Mouse (Mus musculus) midbrain, embryonic 12.5 days (tissue): ENCODE measurements at regions not wholly inside any gene's neighbourhood (a gene's known extent, or its start where the extent isn't known, plus 50 kb on each side); places are given as distances from the start of the nearest gene placed in this dataset.

Experiments used
- ATAC-seq: fragments of 200-750 bp; cut with Nextera tagmentation; 2 replicates; pipeline ENCODE4 v1.8.0; 2017; ENCODE audit warnings: low read depth, moderate TSS enrichment, moderate library complexity; ENCODE audit not compliant: low FRiP score
- H3K27ac ChIP-seq: fragments of 300-500 bp; sonication (generic); replicated peaks from 2 replicates; pipeline ENCODE4 v1.5.1; 2016; ENCODE audit warnings: mild to moderate bottlenecking
- H3K27me3 ChIP-seq: fragments of 300-500 bp; sonication (generic); 2 replicates; pipeline ENCODE4 v1.6.1; 2016; ENCODE audit warnings: mild to moderate bottlenecking
- H3K36me3 ChIP-seq: fragments of 300-500 bp; sonication (generic); 2 replicates; pipeline ENCODE4 v1.6.1; 2016
- H3K4me1 ChIP-seq: fragments of 300-500 bp; sonication (generic); 2 replicates; pipeline ENCODE4 v1.6.1; 2016
- H3K4me2 ChIP-seq: fragments of 300-500 bp; sonication (generic); replicated peaks from 2 replicates; pipeline ENCODE4 v1.6.1; 2016; ENCODE audit warnings: mild to moderate bottlenecking, moderate library complexity
- H3K4me3 ChIP-seq: fragments of 300-500 bp; sonication (generic); 2 replicates; pipeline ENCODE4 v1.5.1; 2016; ENCODE audit warnings: mild to moderate bottlenecking
- H3K9ac ChIP-seq: fragments of 300-500 bp; sonication (generic); replicated peaks from 2 replicates; pipeline ENCODE4 v1.6.1; 2016; ENCODE audit warnings: mild to moderate bottlenecking, moderate library complexity
- H3K9me3 ChIP-seq: fragments of 300-500 bp; sonication (generic); 2 replicates; pipeline ENCODE4 v1.6.1; 2016; ENCODE audit warnings: mild to moderate bottlenecking
- WGBS: fragments of 180-500 bp; shearing (Covaris S2); methylation state at CpG from one replicate; pipeline ENCODE4 v1.1.7; 2016; 5-methylcytosine and 5-hydroxymethylcytosine counted together

- no peak overlapping the region for H3K27ac ChIP-seq
- H3K9ac ChIP-seq, result no peak overlapping the region
- no peak overlapping the region for H3K4me2 ChIP-seq
- H3K9me3 ChIP-seq, result no peaks in the 10 kb centered on the region
- H3K4me3 ChIP-seq, result no peak overlapping the region
- H3K36me3 ChIP-seq, result no peaks in the 10 kb centered on the region
- H3K4me1 ChIP-seq, result no peaks in the 10 kb centered on the region
- ATAC-seq, result no peak
- no peaks in the 10 kb centered on the region for H3K27me3 ChIP-seq
These were observed 216.6 kb downstream of the Col12a1 start for GRCm38 (mm10) chr9:79502034-79502433.

- Histone ChIP-seq H3K27me3 (no peaks in the 10 kb centered on the region), H3K9me3 (no peaks in the 10 kb centered on the region), H3K9ac (no peak overlapping the region), H3K4me2 (no peak overlapping the region), H3K27ac (no peak overlapping the region), H3K4me1 (no peaks in the 10 kb centered on the region), H3K4me3 (no peak overlapping the region), H3K36me3 (no peaks in the 10 kb centered on the region)
- 90% methylated on average over 7 of the region's 7 CpGs for WGBS
- no peak for ATAC-seq
These were observed 202.2 kb downstream of the Col12a1 start for GRCm38 (mm10) chr9:79516384-79516783.

GRCm38 (mm10) chr9:79517461-79517860, 201.2 kb downstream of the Col12a1 start:
- Histone ChIP-seq H3K27me3 (no peaks in the 10 kb centered on the region), H3K27ac (no peak overlapping the region), H3K4me1 (no peaks in the 10 kb centered on the region), H3K4me2 (no peak overlapping the region), H3K9me3 (no peaks in the 10 kb centered on the region), H3K4me3 (no peak overlapping the region), H3K36me3 (no peaks in the 10 kb centered on the region), H3K9ac (no peak overlapping the region)
- 89% methylated on average over 5 of the region's 5 CpGs for WGBS
- no peak for ATAC-seq

GRCm38 (mm10) chr9:79518640-79519039, 200.0 kb downstream of the Col12a1 start:
- 76% methylated on average over 1 of the region's 1 CpGs for WGBS
- Histone ChIP-seq H3K4me2 (no peak overlapping the region), H3K4me1 (no peaks in the 10 kb centered on the region), H3K27me3 (no peaks in the 10 kb centered on the region), H3K4me3 (no peak overlapping the region), H3K9me3 (no peaks in the 10 kb centered on the region), H3K27ac (no peak overlapping the region), H3K9ac (no peak overlapping the region), H3K36me3 (no peaks in the 10 kb centered on the region)
- ATAC-seq, result no peak

DNA sequence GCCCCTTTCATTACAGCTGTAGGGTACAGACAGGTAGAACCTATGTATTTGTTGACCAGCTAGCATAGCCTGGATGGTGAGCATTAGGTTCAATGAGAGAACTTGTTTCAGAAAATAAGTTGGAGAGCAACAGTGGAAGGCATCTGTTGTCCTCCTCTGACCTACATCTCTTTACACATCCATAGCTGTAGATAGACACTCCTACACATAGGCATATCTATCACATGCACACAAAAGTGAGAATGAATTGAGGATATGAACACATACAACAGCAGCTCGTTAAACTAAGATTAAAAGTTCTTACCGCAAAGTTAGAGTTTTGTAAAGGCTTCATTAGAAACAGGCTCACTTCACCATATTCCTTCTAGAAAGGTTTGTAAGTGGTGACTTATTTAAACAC, 198.1 kb downstream of the Col12a1 start:
- no peak overlapping the region for H3K4me3 ChIP-seq
- H3K9ac ChIP-seq, result no peak overlapping the region
- H3K9me3 ChIP-seq, result no peaks in the 10 kb centered on the region
- no peak for ATAC-seq
- 84% methylated on average over 2 of the region's 2 CpGs for WGBS
- no peak overlapping the region for H3K27ac ChIP-seq
- H3K36me3 ChIP-seq, result no peaks in the 10 kb centered on the region
- H3K27me3 ChIP-seq, result no peaks in the 10 kb centered on the region
- no peak overlapping the region for H3K4me2 ChIP-seq
- H3K4me1 ChIP-seq, result no peaks in the 10 kb centered on the region

GRCm38 (mm10) chr9:79523054-79523453, 195.6 kb downstream of the Col12a1 start:
- ATAC-seq, result no peak
- no peaks in the 10 kb centered on the region for H3K4me1 ChIP-seq
- H3K9me3 ChIP-seq, result no peaks in the 10 kb centered on the region
- H3K9ac ChIP-seq, result no peak overlapping the region
- no peaks in the 10 kb centered on the region for H3K36me3 ChIP-seq
- no peak overlapping the region for H3K4me2 ChIP-seq
- 91% methylated on average over 4 of the region's 4 CpGs for WGBS
- H3K27me3 ChIP-seq, result no peaks in the 10 kb centered on the region
- no peak overlapping the region for H3K27ac ChIP-seq
- H3K4me3 ChIP-seq, result no peak overlapping the region

- no peak overlapping the region for H3K4me2 ChIP-seq
- H3K4me3 ChIP-seq, result no peak overlapping the region
- H3K9ac ChIP-seq, result no peak overlapping the region
- no peak for ATAC-seq
- no peak overlapping the region for H3K27ac ChIP-seq
- no peaks in the 10 kb centered on the region for H3K9me3 ChIP-seq
- no peaks in the 10 kb centered on the region for H3K27me3 ChIP-seq
- H3K4me1 ChIP-seq, result no peaks in the 10 kb centered on the region
- no peaks in the 10 kb centered on the region for H3K36me3 ChIP-seq
These were observed 193.6 kb downstream of the Col12a1 start for GRCm38 (mm10) chr9:79525000-79525399.

DNA sequence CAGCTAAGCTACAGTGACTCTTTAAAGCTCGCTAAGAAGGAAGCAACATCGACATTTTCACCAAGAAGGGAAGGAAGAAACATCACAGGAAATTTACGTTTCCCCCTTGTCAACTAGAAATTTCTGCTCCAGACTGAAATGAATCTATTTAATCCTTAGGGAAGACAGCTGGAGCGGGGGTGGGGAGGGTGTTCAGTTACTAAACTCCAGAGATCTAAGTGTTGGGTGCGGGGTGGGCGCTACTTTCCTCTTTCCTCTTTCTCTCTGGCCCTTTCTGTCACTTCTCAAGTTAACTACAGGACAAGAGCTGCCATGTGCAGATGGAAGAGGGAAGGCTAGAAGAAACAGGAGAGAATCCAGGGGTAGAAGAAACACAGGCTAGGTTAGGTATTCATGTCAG, 192.2 kb downstream of the Col12a1 start:
- Histone ChIP-seq H3K9ac (no peak overlapping the region), H3K9me3 (no peaks in the 10 kb centered on the region), H3K27me3 (no peaks in the 10 kb centered on the region), H3K4me2 (no peak overlapping the region), H3K4me1 (no peaks in the 10 kb centered on the region), H3K27ac (no peak overlapping the region), H3K4me3 (no peak overlapping the region), H3K36me3 (no peaks in the 10 kb centered on the region)
- no peak for ATAC-seq
- WGBS, result 83% methylated on average over 6 of the region's 6 CpGs

GRCm38 (mm10) chr9:79527331-79527730, 191.3 kb downstream of the Col12a1 start:
- Histone ChIP-seq H3K27ac (no peak overlapping the region), H3K4me2 (no peak overlapping the region), H3K4me1 (no peaks in the 10 kb centered on the region), H3K36me3 (no peaks in the 10 kb centered on the region), H3K9me3 (no peaks in the 10 kb centered on the region), H3K4me3 (no peak overlapping the region), H3K9ac (no peak overlapping the region), H3K27me3 (no peaks in the 10 kb centered on the region)
- WGBS, result 70% methylated on average over 3 of the region's 3 CpGs
- ATAC-seq, result no peak
